Mouse (Mus musculus) heart, embryonic 14.5 days (tissue): Measurements from ENCODE around the gene Il21r. TPM values are rescaled to one million over a fixed set of nuclear protein-coding genes. Genes with fewer than 3 reads are reported as not detected.

ENCODE experiments used
- ATAC-seq: fragments of 200-750 bp; cut with Nextera tagmentation; 2 replicates; pipeline ENCODE4 v1.8.0; 2017; ENCODE audit warnings: low read depth, moderate TSS enrichment; ENCODE audit not compliant: insufficient number of reproducible peaks, insufficient read depth, low FRiP score
- H3K27ac ChIP-seq, 2 experiments: fragments of 200-500 bp in 1 of 2; fragments of 300-500 bp in 1 of 2; sonication (generic) in 1 of 2; replicated peaks in 1 of 2; 2 replicates each; pipeline ENCODE4 v1.5.1; 2012 to 2014; ENCODE audit warnings: low read depth in 2 of 2, low read length in 2 of 2, control low read depth in 1 of 2, mild to moderate bottlenecking in 1 of 2, mixed read lengths in 1 of 2; ENCODE audit not compliant: control insufficient read depth in 1 of 2, insufficient read depth in 1 of 2
- H3K27me3 ChIP-seq: fragments of 300-500 bp; sonication (generic); 2 replicates; pipeline ENCODE4 v1.6.1; 2014; ENCODE audit warnings: mild to moderate bottlenecking, low read length, control low read depth; ENCODE audit not compliant: control insufficient read depth, insufficient read depth
- H3K36me3 ChIP-seq: fragments of 300-500 bp; sonication (generic); 2 replicates; pipeline ENCODE4 v1.6.1; 2014; ENCODE audit warnings: mild to moderate bottlenecking, control low read depth, low read length, mixed read lengths; ENCODE audit not compliant: control insufficient read depth, insufficient read depth
- H3K4me1 ChIP-seq, 2 experiments: fragments of 200-500 bp in 1 of 2; fragments of 300-500 bp in 1 of 2; sonication (generic) in 1 of 2; 2 replicates each; pipeline ENCODE4 v1.6.1; 2012 to 2014; ENCODE audit warnings: low read length in 2 of 2, control low read depth in 1 of 2, mixed read lengths in 1 of 2; ENCODE audit not compliant: control insufficient read depth in 2 of 2, insufficient read depth in 2 of 2
- H3K4me2 ChIP-seq: fragments of 300-500 bp; sonication (generic); 2 replicates; pipeline ENCODE4 v1.6.1; 2014; ENCODE audit warnings: mild to moderate bottlenecking, low read length
- H3K4me3 ChIP-seq, 2 experiments: fragments of 200-500 bp in 1 of 2; fragments of 300-500 bp in 1 of 2; sonication (generic) in 1 of 2; 2 replicates each; pipeline ENCODE4 v1.5.1; 2012 to 2014; ENCODE audit warnings: low read length in 2 of 2, mild to moderate bottlenecking in 2 of 2, control low read depth in 1 of 2, low read depth in 1 of 2, moderate library complexity in 1 of 2; ENCODE audit not compliant: control insufficient read depth in 1 of 2, insufficient read depth in 1 of 2
- H3K9ac ChIP-seq: fragments of 300-500 bp; sonication (generic); 2 replicates; pipeline ENCODE4 v1.6.1; 2014; ENCODE audit warnings: mild to moderate bottlenecking, low read length
- H3K9me3 ChIP-seq: fragments of 300-500 bp; sonication (generic); 2 replicates; pipeline ENCODE4 v1.6.1; 2016; ENCODE audit warnings: low read length, control low read depth; ENCODE audit not compliant: control insufficient read depth
- WGBS: fragments of 180-500 bp; shearing (Covaris S2); extraction: QIAGEN DNeasy Blood & Tissue Kit; methylation state at CpG from one replicate; pipeline ENCODE4 v1.1.7; 2014; 5-methylcytosine and 5-hydroxymethylcytosine counted together
- polyA plus RNA-seq: library from polyadenylated mRNA; unstranded; fragments of >200 nt; fragmentation: Nextera tagmentation; extraction: Ambion mirVana; gene quantifications from 2 replicates; pipeline ENCODE4 v1.2.1, GENCODE M21; 2014

The Il21r gene
- polyA plus RNA-seq, 1 experiment from 2014 or later: not detected

GRCm38 (mm10) chr7:125575738-125576540, 27.3 kb upstream of the Il21r start:
- H3K9me3 ChIP-seq: no peaks in the 10 kb centered on the region
- peaks cover 3% of the 10 kb centered on the region; the same call in 1 of the 2 replicates for H3K36me3 ChIP-seq
- peaks cover 14 to 25% of the 10 kb centered on the region in 2 experiments for H3K4me1 ChIP-seq
- 85% methylated on average over 16 of the region's 16 CpGs for WGBS
- H3K27ac ChIP-seq: 0 out of 4 replicates have a peak overlapping the region, but pooled peaks of 1 of the 2 experiments have one; percentile 14
- no peak overlapping the region for H3K4me2 ChIP-seq
- no peak for ATAC-seq
- no peak overlapping the region for H3K4me3 ChIP-seq
- H3K9ac ChIP-seq: no peak overlapping the region
- no peaks in the 10 kb centered on the region for H3K27me3 ChIP-seq

- ATAC-seq: no peak
- H3K27me3 ChIP-seq: peaks cover 3% of the 10 kb centered on the region; the same call in 1 of the 2 replicates
- no peak overlapping the region for H3K4me3 ChIP-seq
- H3K9me3 ChIP-seq: no peaks in the 10 kb centered on the region
- 40% methylated on average over 7 of the region's 7 CpGs for WGBS
- H3K4me2 ChIP-seq: no peak overlapping the region
- peaks cover 3% of the 10 kb centered on the region; the same call in 1 of the 2 replicates for H3K36me3 ChIP-seq
- peaks cover 17 to 25% of the 10 kb centered on the region in 2 experiments for H3K4me1 ChIP-seq
- peak overlapping the region in 1 of 2 experiments; percentile 11; a peak in 1 of 4 replicates for H3K27ac ChIP-seq
- no peak overlapping the region; the same call in 1 of the 2 replicates for H3K9ac ChIP-seq
Measured at GRCm38 (mm10) chr7:125576982-125577381, 26.2 kb upstream of the Il21r start.

GRCm38 (mm10) chr7:125577486-125578088, 25.6 kb upstream of the Il21r start:
- no peak overlapping the region for H3K9ac ChIP-seq
- H3K4me2 ChIP-seq: no peak overlapping the region
- peaks cover 17 to 25% of the 10 kb centered on the region in 2 experiments for H3K4me1 ChIP-seq
- WGBS: 78% methylated on average over 11 of the region's 11 CpGs
- peaks cover 3% of the 10 kb centered on the region; the same call in 1 of the 2 replicates for H3K36me3 ChIP-seq
- no peak overlapping the region for H3K4me3 ChIP-seq
- peak overlapping the region in 1 of 2 experiments; percentile 11; a peak in 1 of 4 replicates for H3K27ac ChIP-seq
- H3K27me3 ChIP-seq: peaks cover 3% of the 10 kb centered on the region; the same call in 1 of the 2 replicates
- no peak for ATAC-seq
- H3K9me3 ChIP-seq: no peaks in the 10 kb centered on the region

GRCm38 (mm10) chr7:125578106-125578505, 25.1 kb upstream of the Il21r start:
- no peak overlapping the region for H3K9ac ChIP-seq
- H3K27ac ChIP-seq: no peak overlapping the region
- peaks cover 17 to 25% of the 10 kb centered on the region in 2 experiments for H3K4me1 ChIP-seq
- H3K27me3 ChIP-seq: peaks cover 3% of the 10 kb centered on the region; the same call in 1 of the 2 replicates
- no peak overlapping the region for H3K4me3 ChIP-seq
- no peaks in the 10 kb centered on the region for H3K9me3 ChIP-seq
- H3K4me2 ChIP-seq: no peak overlapping the region
- peaks cover 3% of the 10 kb centered on the region; the same call in 1 of the 2 replicates for H3K36me3 ChIP-seq
- ATAC-seq: no peak
- WGBS: 64% methylated on average over 3 of the region's 3 CpGs

- Histone ChIP-seq H3K4me3 (no peak overlapping the region), H3K9me3 (no peaks in the 10 kb centered on the region), H3K9ac (no peak overlapping the region), H3K27me3 (peaks cover 3% of the 10 kb centered on the region; the same call in 1 of the 2 replicates), H3K4me2 (no peak overlapping the region), H3K4me1 (peaks cover 17 to 25% of the 10 kb centered on the region in 2 experiments), H3K27ac (no peak overlapping the region), H3K36me3 (peaks cover 3% of the 10 kb centered on the region; the same call in 1 of the 2 replicates)
- WGBS: 79% methylated on average over 9 of the region's 9 CpGs
- ATAC-seq: no peak
Measured at GRCm38 (mm10) chr7:125579545-125580219, 23.5 kb upstream of the Il21r start.

GRCm38 (mm10) chr7:125580220-125580549, 23.0 kb upstream of the Il21r start:
- 78% methylated on average over 1 of the region's 1 CpGs for WGBS
- Histone ChIP-seq H3K4me3 (no peak overlapping the region), H3K4me2 (no peak overlapping the region), H3K4me1 (peaks cover 17 to 25% of the 10 kb centered on the region in 2 experiments), H3K9me3 (no peaks in the 10 kb centered on the region), H3K27me3 (peaks cover 3% of the 10 kb centered on the region; the same call in 1 of the 2 replicates), H3K27ac (no peak overlapping the region), H3K9ac (no peak overlapping the region), H3K36me3 (peaks cover 3% of the 10 kb centered on the region; the same call in 1 of the 2 replicates)
- no peak for ATAC-seq

- H3K4me1 ChIP-seq: peaks cover 16 to 23% of the 10 kb centered on the region in 2 experiments
- no peak overlapping the region for H3K27ac ChIP-seq
- WGBS: 12% methylated on average over 16 of the region's 16 CpGs
- peak overlapping the region; percentile 75 for H3K4me2 ChIP-seq
- H3K4me3 ChIP-seq: peak overlapping the region; percentile 25 to 32
- H3K27me3 ChIP-seq: peaks cover 3% of the 10 kb centered on the region; the same call in 1 of the 2 replicates
- H3K9ac ChIP-seq: peak overlapping the region; percentile 63
- H3K36me3 ChIP-seq: no peaks in the 10 kb centered on the region
- ATAC-seq: no peak
- no peaks in the 10 kb centered on the region for H3K9me3 ChIP-seq
Measured at GRCm38 (mm10) chr7:125580625-125581316, 22.5 kb upstream of the Il21r start.
